Mouse (Mus musculus) bone marrow, adult 2 months (tissue): Measurements from ENCODE around the gene 5730455P16Rik.

Experiments used
- CTCF ChIP-seq: fragments of 200-500 bp; IDR thresholded peaks from 2 replicates; pipeline ENCODE4 v1.5.1; 2011; ENCODE audit warnings: low read length, control low read depth; ENCODE audit not compliant: control insufficient read depth, insufficient read depth
- POLR2A ChIP-seq: fragments of 200-500 bp; IDR thresholded peaks from 2 replicates; pipeline ENCODE4 v1.6.1; 2011; ENCODE audit warnings: low read depth, mild to moderate bottlenecking, control low read depth, low read length, borderline replicate concordance; ENCODE audit not compliant: control insufficient read depth

DNA sequence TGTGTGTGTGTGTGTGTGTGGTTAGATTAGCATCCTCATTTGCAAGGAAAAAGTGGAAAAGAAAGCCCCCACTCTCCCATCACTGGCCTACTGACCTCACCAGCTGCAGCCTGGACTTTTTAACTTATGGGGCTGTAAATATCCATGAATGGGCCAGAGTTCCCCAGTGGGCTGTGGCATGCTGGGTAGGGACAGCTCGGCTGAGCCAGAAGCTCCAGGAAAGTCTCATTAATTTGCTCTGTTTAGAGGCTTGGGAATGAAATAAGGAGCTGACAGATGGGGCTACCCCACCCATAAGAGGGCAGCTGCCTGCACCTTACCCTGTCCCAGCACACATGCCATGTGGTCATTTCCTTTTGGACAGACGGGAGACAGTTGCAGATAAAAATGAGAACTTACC, 65.8 kb downstream of the 5730455P16Rik start:
- no peak for TF ChIP-seq CTCF
- TF ChIP-seq POLR2A = no peak
